Mouse (Mus musculus) liver, embryonic 15.5 days (tissue): ENCODE data around the gene Krt84. TPM values are rescaled to one million over a fixed set of nuclear protein-coding genes. Genes with fewer than 3 reads are reported as not detected.
"Not testable (repeated sequence)": the region's sequence is repeated elsewhere in the genome, so short reads cannot be mapped to it uniquely, and the experiment has no call there.

ENCODE experiments used
- ATAC-seq: fragments of 200-750 bp; cut with Nextera tagmentation; 2 replicates; pipeline ENCODE4 v1.8.0; 2017; ENCODE audit warnings: moderate number of reproducible peaks, mild to moderate bottlenecking, moderate library complexity; ENCODE audit not compliant: insufficient read depth
- H3K27ac ChIP-seq: fragments of 300-500 bp; sonication (generic); replicated peaks from 2 replicates; pipeline ENCODE4 v1.5.1; 2015; ENCODE audit warnings: mild to moderate bottlenecking, inconsistent platforms
- H3K27me3 ChIP-seq: fragments of 300-500 bp; sonication (generic); 2 replicates; pipeline ENCODE4 v1.6.1; 2015; ENCODE audit warnings: mild to moderate bottlenecking, inconsistent platforms
- H3K36me3 ChIP-seq: fragments of 300-500 bp; sonication (generic); replicated peaks from 2 replicates; pipeline ENCODE4 v1.6.1; 2015; ENCODE audit warnings: moderate library complexity, mild to moderate bottlenecking, inconsistent platforms
- H3K4me1 ChIP-seq: fragments of 300-500 bp; sonication (generic); replicated peaks from 2 replicates; pipeline ENCODE4 v1.6.1; 2015; ENCODE audit warnings: inconsistent platforms
- H3K4me2 ChIP-seq: fragments of 300-500 bp; sonication (generic); 2 replicates; pipeline ENCODE4 v1.6.1; 2015; ENCODE audit warnings: moderate library complexity, mild to moderate bottlenecking, inconsistent platforms
- H3K4me3 ChIP-seq: fragments of 300-500 bp; sonication (generic); replicated peaks from 2 replicates; pipeline ENCODE4 v1.5.1; 2015; ENCODE audit warnings: mild to moderate bottlenecking, inconsistent platforms
- H3K9ac ChIP-seq: fragments of 300-500 bp; sonication (generic); 2 replicates; pipeline ENCODE4 v1.6.1; 2015; ENCODE audit warnings: moderate library complexity, mild to moderate bottlenecking, inconsistent platforms
- H3K9me3 ChIP-seq: fragments of 300-500 bp; sonication (generic); replicated peaks from 2 replicates; pipeline ENCODE4 v1.6.1; 2016; ENCODE audit warnings: inconsistent platforms
- WGBS: fragments of 180-500 bp; shearing (Covaris S2); methylation state at CpG from one replicate; pipeline ENCODE4 v1.1.7; 2015; ENCODE audit warnings: mixed read lengths; ENCODE audit not compliant: insufficient replicate concordance; 5-methylcytosine and 5-hydroxymethylcytosine counted together
- polyA plus RNA-seq: library from polyadenylated mRNA; unstranded; fragments of >200 nt; fragmentation: Nextera tagmentation; extraction: Ambion mirVana; gene quantifications from 2 replicates; pipeline ENCODE4 v1.2.1, GENCODE M21; 2015

The Krt84 gene
- polyA plus RNA-seq, 1 experiment from 2014 or later = not detected

DNA sequence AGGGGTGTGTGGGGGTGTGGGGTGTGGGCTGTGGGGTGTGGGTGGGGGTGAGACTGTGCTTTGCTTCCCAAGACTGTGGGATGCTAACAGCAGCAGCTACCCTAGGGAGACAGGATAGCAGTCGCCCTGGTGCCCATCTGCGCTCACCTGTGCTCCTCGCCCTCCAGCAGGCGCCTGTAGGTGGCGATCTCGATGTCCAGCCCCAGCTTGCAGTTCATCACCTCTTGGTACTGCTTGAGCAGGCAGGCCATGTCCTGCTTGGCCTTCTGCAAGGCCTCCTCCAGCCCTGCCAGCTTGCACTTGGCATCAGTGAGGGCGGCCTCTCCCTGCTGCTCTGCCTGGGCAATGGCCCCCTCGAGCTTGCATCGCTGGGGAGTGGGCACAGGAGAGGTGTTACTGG is 9.9 kb upstream of the Krt84 start:
- H3K9me3 ChIP-seq = no peaks in the 10 kb centered on the region
- no peak overlapping the region for H3K4me3 ChIP-seq
- no peak for ATAC-seq
- no peaks in the 10 kb centered on the region for H3K27me3 ChIP-seq
- H3K4me2 ChIP-seq = no peak overlapping the region
- 47% methylated on average over 9 of the region's 9 CpGs for WGBS
- no peak overlapping the region for H3K9ac ChIP-seq
- no peak overlapping the region for H3K27ac ChIP-seq
- H3K4me1 ChIP-seq = no peaks in the 10 kb centered on the region
- H3K36me3 ChIP-seq = no peaks in the 10 kb centered on the region

DNA sequence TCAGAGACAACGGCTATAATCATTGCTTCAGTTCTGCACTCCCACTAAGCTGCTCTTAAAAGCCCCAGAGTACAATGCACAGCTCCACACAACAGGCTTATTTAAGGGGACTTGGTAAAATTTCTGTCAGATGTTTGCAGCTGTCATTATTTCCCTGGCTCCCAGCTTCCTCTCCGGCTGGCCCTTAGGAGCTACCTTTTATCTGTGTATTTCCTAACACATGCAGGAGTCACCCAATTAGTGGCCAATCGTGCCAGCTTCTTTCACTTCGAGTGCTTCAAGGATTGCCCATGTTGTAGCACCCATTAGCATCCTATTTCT is 5.9 kb upstream of the Krt84 start:
- H3K9ac ChIP-seq = no peak overlapping the region
- 53% methylated on average over 4 of the region's 4 CpGs for WGBS

DNA sequence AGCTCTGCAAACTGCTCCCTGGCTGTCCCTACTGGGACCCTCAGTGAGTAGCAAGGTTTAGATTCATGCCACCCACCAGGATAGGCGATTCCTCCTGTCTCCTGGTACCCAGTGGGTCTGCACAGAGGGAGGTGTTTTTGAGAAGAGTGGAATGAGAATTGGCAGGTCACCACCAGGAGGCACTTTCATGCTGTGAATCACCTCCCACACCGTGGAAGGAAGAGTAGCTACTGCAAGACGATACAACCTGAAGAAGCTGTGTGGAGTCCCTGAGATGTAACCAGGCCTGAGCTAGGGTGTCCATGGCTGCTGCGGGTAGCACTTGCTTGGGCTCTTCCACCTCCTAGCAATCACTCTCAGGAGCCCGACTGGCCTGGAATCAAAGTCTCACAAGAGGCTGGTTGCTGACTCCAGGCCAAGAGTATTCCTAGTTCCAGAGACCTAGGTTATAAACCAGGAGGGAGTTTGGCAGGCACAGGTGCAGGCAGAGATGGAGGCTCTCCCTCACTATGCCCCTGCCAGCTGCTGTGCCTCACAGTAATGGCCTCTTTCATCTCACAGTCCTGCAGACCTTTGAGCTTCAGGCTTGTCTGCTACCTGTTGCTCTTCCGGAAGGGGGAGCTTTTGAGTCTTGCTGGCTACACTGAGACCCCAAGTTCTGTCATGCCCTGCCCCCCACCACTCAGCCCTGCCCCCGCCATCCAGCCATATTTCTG is 5.4 kb upstream of the Krt84 start:
- Histone ChIP-seq H3K27me3 (no peaks in the 10 kb centered on the region), H3K4me3 (no peak overlapping the region), H3K4me1 (no peaks in the 10 kb centered on the region), H3K9ac (no peak overlapping the region), H3K36me3 (no peaks in the 10 kb centered on the region), H3K4me2 (no peak overlapping the region), H3K27ac (no peak overlapping the region), H3K9me3 (no peaks in the 10 kb centered on the region)
- 31% methylated on average over 7 of the region's 7 CpGs for WGBS
- no peak for ATAC-seq

More for the DNA sequence above, 5.9 kb upstream of the Krt84 start:
- no peaks in the 10 kb centered on the region for H3K4me1 ChIP-seq
- no peak overlapping the region for H3K27ac ChIP-seq
- ATAC-seq = no peak
- H3K36me3 ChIP-seq = no peaks in the 10 kb centered on the region
- H3K4me3 ChIP-seq = no peak overlapping the region
- no peak overlapping the region for H3K4me2 ChIP-seq
- no peaks in the 10 kb centered on the region for H3K27me3 ChIP-seq
- H3K9me3 ChIP-seq = no peaks in the 10 kb centered on the region

DNA sequence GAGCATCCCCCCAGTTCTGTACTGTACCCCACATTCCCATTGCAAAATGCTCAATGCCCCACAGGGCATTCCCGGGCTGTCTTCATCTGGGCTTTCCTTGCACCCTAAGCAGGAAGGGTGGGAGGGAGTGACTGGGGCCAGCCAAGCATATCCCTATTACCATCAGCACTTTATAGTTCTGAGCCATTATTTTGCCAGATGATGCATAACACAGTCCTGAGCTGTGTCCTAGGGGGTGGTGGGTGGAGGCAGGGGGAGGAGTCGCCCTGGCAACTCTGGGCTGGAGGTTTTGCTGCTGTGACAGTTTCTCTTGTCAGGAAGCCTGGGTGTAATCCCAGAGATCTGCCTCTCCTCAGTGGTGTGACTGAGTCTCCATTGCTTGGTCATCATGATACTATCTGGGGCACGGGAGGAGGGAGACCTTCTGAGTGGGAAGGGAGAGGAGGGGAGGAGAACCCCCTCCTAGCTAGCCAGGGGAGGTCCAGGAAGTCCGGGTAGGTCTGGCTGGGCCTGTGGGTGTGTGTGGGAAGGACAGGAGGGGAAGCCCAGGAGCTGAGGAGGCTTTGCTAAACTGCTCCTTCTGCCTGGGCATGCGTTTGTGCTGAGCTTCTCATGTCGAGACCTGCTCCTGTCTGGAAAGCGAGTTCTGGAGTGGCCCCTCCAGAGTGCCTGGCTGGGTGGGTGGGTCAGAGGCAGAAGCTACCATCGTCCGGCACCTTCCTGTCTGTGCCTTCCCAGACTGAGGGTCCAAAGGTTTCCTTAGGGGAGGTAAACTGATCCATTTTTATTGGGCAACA is 3.6 kb upstream of the Krt84 start:
- no peak for ATAC-seq
- no peaks in the 10 kb centered on the region for H3K27me3 ChIP-seq
- 32% methylated on average over 9 of the region's 9 CpGs for WGBS

DNA sequence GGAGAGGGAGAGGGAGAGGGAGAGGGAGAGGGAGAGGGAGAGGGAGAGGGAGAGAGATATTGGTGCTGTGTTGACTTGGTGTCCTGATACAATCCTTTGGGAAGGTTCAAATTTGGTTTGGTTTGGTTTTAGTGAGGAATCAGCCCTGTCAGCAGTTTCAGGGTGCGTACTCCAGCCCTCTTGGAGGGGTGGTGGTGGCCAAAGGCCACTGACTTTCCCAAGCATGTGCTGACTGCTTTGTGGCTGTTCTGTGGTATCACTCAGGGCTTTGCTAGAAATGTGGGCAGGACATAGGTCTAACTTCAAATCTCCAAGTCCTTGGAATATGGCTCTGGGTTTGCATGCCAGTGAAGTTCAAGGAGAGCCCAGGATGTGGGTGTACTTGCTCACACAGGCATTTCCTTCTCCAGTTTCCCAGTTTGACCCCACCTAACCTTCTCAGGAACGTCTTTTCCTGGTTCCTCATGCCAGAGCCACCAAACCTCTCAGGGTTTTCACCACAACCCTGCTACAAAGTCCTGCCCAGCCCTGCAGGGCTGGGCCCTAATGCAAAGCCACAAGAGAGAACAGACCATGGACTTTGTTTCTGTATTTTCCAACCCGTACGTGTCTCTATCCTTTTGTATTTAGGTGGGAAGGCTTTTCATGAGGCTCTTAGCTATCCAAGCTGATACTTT is 9.9 kb downstream of the Krt84 start:
- Histone ChIP-seq H3K27me3 (peaks cover 3% of the 10 kb centered on the region; the same call in 1 of the 2 replicates), H3K4me3 (no peak overlapping the region), H3K9me3 (no peaks in the 10 kb centered on the region), H3K9ac (no peak overlapping the region), H3K4me2 (no peak overlapping the region), H3K4me1 (no peaks in the 10 kb centered on the region), H3K36me3 (no peaks in the 10 kb centered on the region), H3K27ac (no peak overlapping the region)
- WGBS = 35% methylated on average over 4 of the region's 4 CpGs
- no peak for ATAC-seq

More for the DNA sequence above, 3.6 kb upstream of the Krt84 start:
- Histone ChIP-seq H3K4me2 (no peak overlapping the region), H3K27ac (no peak overlapping the region), H3K9me3 (no peaks in the 10 kb centered on the region), H3K4me1 (no peaks in the 10 kb centered on the region), H3K9ac (no peak overlapping the region), H3K4me3 (no peak overlapping the region), H3K36me3 (no peaks in the 10 kb centered on the region)

DNA sequence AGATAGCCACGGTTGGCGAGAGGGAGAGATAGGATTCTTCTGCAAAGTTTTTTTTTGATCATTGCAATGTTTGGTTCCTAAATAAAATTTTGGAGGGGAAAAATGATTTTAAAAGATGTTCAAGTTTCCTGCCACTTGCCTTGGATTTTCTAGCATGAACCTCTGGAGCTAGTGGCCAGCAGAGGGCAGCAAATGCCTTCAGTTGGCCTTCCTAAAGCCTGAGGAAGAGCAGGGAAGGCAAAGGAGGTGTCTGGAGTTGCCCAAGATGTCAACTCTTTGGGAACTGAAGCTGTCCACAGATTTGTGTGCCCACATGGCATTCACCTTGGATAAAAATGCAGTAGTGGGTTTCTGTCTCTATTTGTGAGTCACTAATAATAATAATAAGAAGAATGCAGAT is 12.8 kb downstream of the Krt84 start:
- Histone ChIP-seq H3K4me1 (no peaks in the 10 kb centered on the region), H3K9ac (no peak overlapping the region), H3K27ac (no peak overlapping the region), H3K4me3 (no peak overlapping the region), H3K9me3 (no peaks in the 10 kb centered on the region), H3K27me3 (peaks cover 3% of the 10 kb centered on the region; the same call in 1 of the 2 replicates), H3K36me3 (no peaks in the 10 kb centered on the region), H3K4me2 (no peak overlapping the region)
- no peak for ATAC-seq
- WGBS = 1% methylated on average over 2 of the region's 2 CpGs

DNA sequence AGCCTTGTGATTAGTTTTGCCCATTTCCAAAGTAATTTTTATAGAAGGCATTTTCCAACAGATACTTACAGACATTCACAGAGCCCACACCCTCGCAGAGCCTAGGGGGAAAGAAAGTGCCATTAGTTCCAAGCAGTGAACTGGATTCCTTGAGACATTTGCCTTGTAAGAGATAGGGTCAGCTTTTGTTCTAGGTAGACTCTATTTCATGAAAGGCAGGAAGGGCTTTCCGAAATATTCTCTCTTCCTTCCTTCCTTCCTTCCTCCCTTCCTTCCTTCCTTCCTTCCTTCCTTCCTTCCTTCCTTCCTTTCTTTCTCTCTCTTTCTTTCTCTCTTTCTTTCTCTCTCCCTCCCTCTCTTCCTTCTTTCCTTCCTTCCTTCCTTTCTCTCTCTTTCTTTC is 15.5 kb downstream of the Krt84 start, which contains the start of gene Gm49425:
Gene Gm49425, minus strand, starts transcription at position 101 of the 400 bp plus-strand sequence.
- H3K9me3 ChIP-seq, H3K9ac ChIP-seq, H3K36me3 ChIP-seq, H3K27ac ChIP-seq, H3K4me2 ChIP-seq, ATAC-seq, H3K4me1 ChIP-seq, H3K27me3 ChIP-seq, H3K4me3 ChIP-seq: not testable (repeated sequence)
- WGBS = 30% methylated on average over 2 of the region's 2 CpGs

DNA sequence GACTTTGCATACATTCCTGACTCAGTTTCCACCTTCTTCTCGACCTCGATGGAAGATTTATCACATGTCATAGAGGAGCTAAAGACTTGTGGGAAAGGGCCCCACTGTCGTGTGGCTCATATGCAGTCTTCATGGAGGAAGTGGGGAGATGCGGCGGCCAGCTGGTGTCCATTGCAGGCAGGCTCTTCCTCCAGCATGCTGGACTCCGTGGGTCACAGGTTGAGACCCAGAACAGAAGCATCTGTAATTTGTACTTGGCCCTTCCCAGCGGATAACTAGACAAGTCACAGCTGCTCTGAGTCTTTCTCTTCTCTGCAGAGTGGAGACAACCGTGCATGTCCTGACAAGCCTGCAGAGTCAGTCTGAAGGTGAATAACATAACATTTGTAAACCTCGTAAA is 24.4 kb downstream of the Krt84 start:
- Histone ChIP-seq H3K4me1 (no peaks in the 10 kb centered on the region), H3K9ac (no peak overlapping the region), H3K9me3 (no peaks in the 10 kb centered on the region), H3K4me3 (no peak overlapping the region), H3K36me3 (no peaks in the 10 kb centered on the region), H3K27me3 (no peaks in the 10 kb centered on the region), H3K27ac (no peak overlapping the region), H3K4me2 (no peak overlapping the region)
- ATAC-seq = no peak
- WGBS = 40% methylated on average over 9 of the region's 9 CpGs

DNA sequence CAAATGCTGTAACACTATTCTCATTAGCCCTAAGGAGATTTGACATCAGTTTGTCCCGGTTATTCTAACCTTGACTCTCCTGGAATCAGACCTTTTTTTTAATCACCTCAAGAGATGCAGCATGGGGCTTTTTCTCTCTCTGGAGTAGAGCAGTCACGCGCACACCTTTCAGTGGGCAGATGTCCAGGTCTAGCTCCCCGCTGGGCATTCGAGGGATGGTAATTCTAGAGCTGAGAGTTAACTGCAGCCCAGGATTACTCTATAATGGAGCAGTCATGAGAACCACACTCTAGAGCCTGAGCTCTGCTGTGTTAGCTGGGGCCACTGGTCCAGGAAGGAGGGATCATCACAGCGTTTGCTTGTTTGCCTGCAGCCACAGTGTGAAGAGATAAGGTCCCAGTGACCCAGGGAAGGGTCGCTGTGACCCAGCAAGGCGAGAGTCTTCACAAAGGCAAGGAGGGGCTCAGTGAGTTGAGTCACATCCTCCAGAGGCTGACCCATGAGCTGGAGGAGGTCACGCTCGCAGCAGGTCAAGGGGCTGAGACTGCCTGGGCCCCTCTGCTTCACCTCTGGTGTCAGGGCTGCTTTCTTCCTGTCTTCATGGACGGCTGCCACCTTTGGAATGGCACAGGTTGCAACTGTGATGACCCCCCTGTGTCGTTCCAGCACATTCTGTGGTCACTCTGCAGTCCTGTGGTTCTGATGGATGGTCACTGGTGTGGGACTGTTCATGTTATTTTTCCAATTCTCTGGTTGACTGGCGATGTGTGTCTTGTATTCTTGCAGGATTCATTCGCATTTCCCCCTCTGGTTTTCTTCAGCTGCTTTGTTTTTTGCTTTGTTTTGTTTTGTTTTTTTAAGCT is 25.5 kb downstream of the Krt84 start:
- Histone ChIP-seq H3K9me3 (no peaks in the 10 kb centered on the region), H3K4me1 (no peaks in the 10 kb centered on the region), H3K4me2 (no peak overlapping the region), H3K36me3 (no peaks in the 10 kb centered on the region), H3K27me3 (no peaks in the 10 kb centered on the region), H3K4me3 (no peak overlapping the region), H3K27ac (no peak overlapping the region), H3K9ac (no peak overlapping the region)
- ATAC-seq = no peak
- WGBS = 38% methylated on average over 14 of the region's 14 CpGs

DNA sequence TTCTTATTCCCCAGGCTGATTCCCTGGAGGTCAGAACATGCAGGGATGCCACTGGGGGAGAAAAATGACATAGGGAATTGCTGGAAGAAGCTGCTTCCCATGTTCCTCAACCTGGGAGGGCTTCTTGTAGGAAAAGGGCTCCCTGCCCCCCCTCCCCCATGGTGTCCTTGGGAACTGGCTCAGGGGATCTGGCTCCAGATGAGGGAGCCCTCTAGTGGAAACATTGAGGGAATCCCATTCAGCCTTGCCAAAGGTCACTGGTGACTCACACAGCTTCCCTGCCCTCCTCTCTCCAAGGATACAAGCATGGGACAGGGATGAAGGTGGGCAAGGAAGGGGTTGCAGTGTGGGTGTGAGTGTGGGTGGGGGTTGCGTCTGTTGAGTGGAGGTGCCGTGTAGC is 35.4 kb downstream of the Krt84 start:
- Histone ChIP-seq H3K27me3 (no peaks in the 10 kb centered on the region; the same call in 1 of the 2 replicates), H3K27ac (no peak overlapping the region), H3K36me3 (no peaks in the 10 kb centered on the region), H3K4me3 (no peak overlapping the region), H3K9me3 (no peaks in the 10 kb centered on the region), H3K4me1 (no peaks in the 10 kb centered on the region), H3K4me2 (no peak overlapping the region), H3K9ac (no peak overlapping the region)
- no peak for ATAC-seq
- WGBS = 46% methylated on average over 2 of the region's 2 CpGs
